Mouse (Mus musculus): ENCODE measurements around the gene Cdc20. TPM values are rescaled to one million over a fixed set of nuclear protein-coding genes. Genes with fewer than 3 reads are reported as not detected.
A peak's percentile ranks its signal among the peaks of the same experiment; 100 is the strongest.

Cdc20 gene
- polyA plus RNA-seq, 1 experiment from 2014 or later: 13.3 TPM

GRCm38 (mm10) chr4:118425374-118425773 is 11.8 kb downstream of the Cdc20 start:
- H3K4me3 ChIP-seq (ENCODE audit: low read depth, low read length): no peak overlapping the region
- H3K9me3 ChIP-seq (ENCODE audit: control insufficient read depth, low read length): no peaks in the 10 kb centered on the region
- H3K4me2 ChIP-seq (ENCODE audit: low read depth, low read length): no peak overlapping the region
- peaks cover 5% of the 10 kb centered on the region; the same call in 1 of the 2 replicates for H3K36me3 ChIP-seq (ENCODE audit: control insufficient read depth, insufficient read depth, low read length)
- no peaks in the 10 kb centered on the region for H3K27me3 ChIP-seq (ENCODE audit: control insufficient read depth, insufficient read depth, low read length)
- 93% methylated on average over 1 of the region's 1 CpGs for WGBS
- no peak for ATAC-seq (ENCODE audit: low read depth)
- H3K4me1 ChIP-seq (ENCODE audit: control insufficient read depth, insufficient read depth, low read length): peaks cover 12% of the 10 kb centered on the region; the same call in 1 of the 2 replicates
- no peak overlapping the region for H3K27ac ChIP-seq (ENCODE audit: low read depth, low read length)
- H3K9ac ChIP-seq (replicated peaks; ENCODE audit: low read depth, low read length): no peak overlapping the region

- Histone ChIP-seq H3K4me1 (ENCODE audit: control insufficient read depth, insufficient read depth, low read length) (peaks cover 12% of the 10 kb centered on the region; the same call in 1 of the 2 replicates), H3K27ac (ENCODE audit: low read depth, low read length) (no peak overlapping the region), H3K27me3 (ENCODE audit: control insufficient read depth, insufficient read depth, low read length) (no peaks in the 10 kb centered on the region), H3K4me2 (ENCODE audit: low read depth, low read length) (no peak overlapping the region), H3K4me3 (ENCODE audit: low read depth, low read length) (no peak overlapping the region), H3K9ac (replicated peaks; ENCODE audit: low read depth, low read length) (no peak overlapping the region), H3K36me3 (ENCODE audit: control insufficient read depth, insufficient read depth, low read length) (peaks cover 9% of the 10 kb centered on the region), H3K9me3 (ENCODE audit: control insufficient read depth, low read length) (no peaks in the 10 kb centered on the region)
- 87% methylated on average over 4 of the region's 4 CpGs for WGBS
- ATAC-seq (ENCODE audit: low read depth): no peak
Measured at GRCm38 (mm10) chr4:118424541-118425160, 12.5 kb downstream of the Cdc20 start.

- no peak overlapping the region for H3K27ac ChIP-seq (ENCODE audit: low read depth, low read length)
- no peak overlapping the region for H3K9ac ChIP-seq (replicated peaks; ENCODE audit: low read depth, low read length)
- H3K9me3 ChIP-seq (ENCODE audit: control insufficient read depth, low read length): no peaks in the 10 kb centered on the region
- H3K36me3 ChIP-seq (ENCODE audit: control insufficient read depth, insufficient read depth, low read length): peaks cover 25% of the 10 kb centered on the region
- no peak overlapping the region for H3K4me2 ChIP-seq (ENCODE audit: low read depth, low read length)
- no peaks in the 10 kb centered on the region for H3K4me1 ChIP-seq (ENCODE audit: control insufficient read depth, insufficient read depth, low read length)
- no peaks in the 10 kb centered on the region for H3K27me3 ChIP-seq (ENCODE audit: control insufficient read depth, insufficient read depth, low read length)
- no peak overlapping the region for H3K4me3 ChIP-seq (ENCODE audit: low read depth, low read length)
- no peak for ATAC-seq (ENCODE audit: low read depth)
- 90% methylated on average over 3 of the region's 3 CpGs for WGBS
Measured at GRCm38 (mm10) chr4:118421384-118421783, 15.8 kb downstream of the Cdc20 start.

GRCm38 (mm10) chr4:118417112-118417797 is 19.9 kb downstream of the Cdc20 start:
- Histone ChIP-seq H3K4me2 (ENCODE audit: low read depth, low read length) (no peak overlapping the region), H3K36me3 (ENCODE audit: control insufficient read depth, insufficient read depth, low read length) (peaks cover 64% of the 10 kb centered on the region), H3K27ac (ENCODE audit: low read depth, low read length) (no peak overlapping the region), H3K4me3 (ENCODE audit: low read depth, low read length) (no peak overlapping the region), H3K9ac (replicated peaks; ENCODE audit: low read depth, low read length) (no peak overlapping the region), H3K9me3 (ENCODE audit: control insufficient read depth, low read length) (no peaks in the 10 kb centered on the region), H3K4me1 (ENCODE audit: control insufficient read depth, insufficient read depth, low read length) (no peaks in the 10 kb centered on the region), H3K27me3 (ENCODE audit: control insufficient read depth, insufficient read depth, low read length) (no peaks in the 10 kb centered on the region)
- 87% methylated on average over 13 of the region's 13 CpGs for WGBS
- ATAC-seq (ENCODE audit: low read depth): no peak

- no peaks in the 10 kb centered on the region for H3K4me1 ChIP-seq (ENCODE audit: control insufficient read depth, insufficient read depth, low read length)
- H3K9me3 ChIP-seq (ENCODE audit: control insufficient read depth, low read length): no peaks in the 10 kb centered on the region
- no peak for ATAC-seq (ENCODE audit: low read depth)
- H3K4me3 ChIP-seq (ENCODE audit: low read depth, low read length): no peak overlapping the region
- no peak overlapping the region for H3K4me2 ChIP-seq (ENCODE audit: low read depth, low read length)
- WGBS: 91% methylated on average over 5 of the region's 5 CpGs
- H3K27ac ChIP-seq (ENCODE audit: low read depth, low read length): no peak overlapping the region
- H3K9ac ChIP-seq (replicated peaks; ENCODE audit: low read depth, low read length): no peak overlapping the region
- no peaks in the 10 kb centered on the region for H3K27me3 ChIP-seq (ENCODE audit: control insufficient read depth, insufficient read depth, low read length)
- peaks cover 65% of the 10 kb centered on the region for H3K36me3 ChIP-seq (ENCODE audit: control insufficient read depth, insufficient read depth, low read length)
Measured at GRCm38 (mm10) chr4:118416329-118416728, 20.8 kb downstream of the Cdc20 start.

GRCm38 (mm10) chr4:118415779-118416178 is 21.4 kb downstream of the Cdc20 start:
- no peaks in the 10 kb centered on the region for H3K27me3 ChIP-seq (ENCODE audit: control insufficient read depth, insufficient read depth, low read length)
- H3K27ac ChIP-seq (ENCODE audit: low read depth, low read length): no peak overlapping the region
- no peaks in the 10 kb centered on the region for H3K4me1 ChIP-seq (ENCODE audit: control insufficient read depth, insufficient read depth, low read length)
- H3K4me2 ChIP-seq (ENCODE audit: low read depth, low read length): no peak overlapping the region
- no peaks in the 10 kb centered on the region for H3K9me3 ChIP-seq (ENCODE audit: control insufficient read depth, low read length)
- H3K4me3 ChIP-seq (ENCODE audit: low read depth, low read length): no peak overlapping the region
- ATAC-seq (ENCODE audit: low read depth): no peak
- peaks cover 65% of the 10 kb centered on the region for H3K36me3 ChIP-seq (ENCODE audit: control insufficient read depth, insufficient read depth, low read length)
- 92% methylated on average over 2 of the region's 2 CpGs for WGBS
- no peak overlapping the region for H3K9ac ChIP-seq (replicated peaks; ENCODE audit: low read depth, low read length)

GRCm38 (mm10) chr4:118413553-118413952 is 23.6 kb downstream of the Cdc20 start:
- H3K4me1 ChIP-seq (ENCODE audit: control insufficient read depth, insufficient read depth, low read length): peaks cover 4% of the 10 kb centered on the region
- WGBS: 97% methylated on average over 5 of the region's 5 CpGs
- no peak overlapping the region for H3K27ac ChIP-seq (ENCODE audit: low read depth, low read length)
- H3K36me3 ChIP-seq (ENCODE audit: control insufficient read depth, insufficient read depth, low read length): peaks cover 58% of the 10 kb centered on the region
- H3K4me3 ChIP-seq (ENCODE audit: low read depth, low read length): no peak overlapping the region
- no peaks in the 10 kb centered on the region for H3K9me3 ChIP-seq (ENCODE audit: control insufficient read depth, low read length)
- no peak overlapping the region for H3K4me2 ChIP-seq (ENCODE audit: low read depth, low read length)
- H3K27me3 ChIP-seq (ENCODE audit: control insufficient read depth, insufficient read depth, low read length): no peaks in the 10 kb centered on the region
- no peak overlapping the region for H3K9ac ChIP-seq (replicated peaks; ENCODE audit: low read depth, low read length)
- no peak for ATAC-seq (ENCODE audit: low read depth)

GRCm38 (mm10) chr4:118410871-118411270 is 26.3 kb downstream of the Cdc20 start:
- 94% methylated on average over 5 of the region's 5 CpGs for WGBS
- ATAC-seq (ENCODE audit: low read depth): no peak
- Histone ChIP-seq H3K36me3 (ENCODE audit: control insufficient read depth, insufficient read depth, low read length) (peaks cover 40% of the 10 kb centered on the region), H3K4me1 (ENCODE audit: control insufficient read depth, insufficient read depth, low read length) (peaks cover 8% of the 10 kb centered on the region), H3K4me2 (ENCODE audit: low read depth, low read length) (no peak overlapping the region), H3K9ac (replicated peaks; ENCODE audit: low read depth, low read length) (no peak overlapping the region), H3K27ac (ENCODE audit: low read depth, low read length) (no peak overlapping the region), H3K27me3 (ENCODE audit: control insufficient read depth, insufficient read depth, low read length) (no peaks in the 10 kb centered on the region), H3K9me3 (ENCODE audit: control insufficient read depth, low read length) (no peaks in the 10 kb centered on the region), H3K4me3 (ENCODE audit: low read depth, low read length) (no peak overlapping the region)

GRCm38 (mm10) chr4:118409142-118409900 is 27.8 kb downstream of the Cdc20 start, which contains the start of the genes Szt2 and Med8:
Gene Szt2 (minus strand): TSS chr4:118409273.
Gene Med8 (plus strand): TSS chr4:118409337.
- no peaks in the 10 kb centered on the region for H3K27me3 ChIP-seq (ENCODE audit: control insufficient read depth, insufficient read depth, low read length)
- H3K4me2 ChIP-seq (ENCODE audit: low read depth, low read length): peak within 1 kb of the TSS; percentile 64
- no peaks in the 10 kb centered on the region for H3K9me3 ChIP-seq (ENCODE audit: control insufficient read depth, low read length)
- peaks cover 27% of the 10 kb centered on the region for H3K36me3 ChIP-seq (ENCODE audit: control insufficient read depth, insufficient read depth, low read length)
- WGBS: under 1% methylated on average over 53 of the region's 53 CpGs
- H3K9ac ChIP-seq (replicated peaks; ENCODE audit: low read depth, low read length): peak within 1 kb of the TSS; percentile 78
- peak; percentile 95 for ATAC-seq (ENCODE audit: low read depth)
- peak within 1 kb of the TSS; percentile 86 for H3K4me3 ChIP-seq (ENCODE audit: low read depth, low read length)
- H3K4me1 ChIP-seq (ENCODE audit: control insufficient read depth, insufficient read depth, low read length): peaks cover 8% of the 10 kb centered on the region
- 0 out of 2 replicates have a peak within 1 kb of the TSS, but pooled peaks have one; percentile 30 for H3K27ac ChIP-seq (ENCODE audit: low read depth, low read length)
